Mouse (Mus musculus) heart, embryonic 15.5 days (tissue): ENCODE measurements at regions not wholly inside any gene's neighbourhood (a gene's known extent, or its start where the extent isn't known, plus 50 kb on each side); places are given as distances from the start of the nearest gene placed in this dataset.

Experiments
- ATAC-seq: fragments of 200-750 bp; cut with Nextera tagmentation; replicated peaks from 2 replicates; pipeline ENCODE4 v1.8.0; 2017; ENCODE audit warnings: low read depth, moderate TSS enrichment; ENCODE audit not compliant: insufficient number of reproducible peaks, insufficient read depth, low FRiP score
- H3K27ac ChIP-seq: fragments of 300-500 bp; sonication (generic); 2 replicates; pipeline ENCODE4 v1.5.1; 2015; ENCODE audit warnings: mild to moderate bottlenecking, inconsistent platforms
- H3K27me3 ChIP-seq: fragments of 300-500 bp; sonication (generic); 2 replicates; pipeline ENCODE4 v1.6.1; 2015; ENCODE audit warnings: inconsistent platforms
- H3K36me3 ChIP-seq: fragments of 300-500 bp; sonication (generic); 2 replicates; pipeline ENCODE4 v1.6.1; 2015; ENCODE audit warnings: mild to moderate bottlenecking, inconsistent platforms
- H3K4me1 ChIP-seq: fragments of 300-500 bp; sonication (generic); replicated peaks from 2 replicates; pipeline ENCODE4 v1.6.1; 2015; ENCODE audit warnings: inconsistent platforms
- H3K4me2 ChIP-seq: fragments of 300-500 bp; sonication (generic); 2 replicates; pipeline ENCODE4 v1.6.1; 2015; ENCODE audit warnings: inconsistent platforms, mild to moderate bottlenecking, moderate library complexity
- H3K4me3 ChIP-seq: fragments of 300-500 bp; sonication (generic); 2 replicates; pipeline ENCODE4 v1.5.1; 2015; ENCODE audit warnings: mild to moderate bottlenecking, inconsistent platforms
- H3K9ac ChIP-seq: fragments of 300-500 bp; sonication (generic); 2 replicates; pipeline ENCODE4 v1.6.1; 2015; ENCODE audit warnings: mild to moderate bottlenecking, inconsistent platforms
- H3K9me3 ChIP-seq: fragments of 300-500 bp; sonication (generic); replicated peaks from 2 replicates; pipeline ENCODE4 v1.6.1; 2016; ENCODE audit warnings: inconsistent platforms
- WGBS: fragments of 180-500 bp; shearing (Covaris S2); methylation state at CpG from one replicate; pipeline ENCODE4 v1.1.7; 2015; ENCODE audit warnings: mixed read lengths; 5-methylcytosine and 5-hydroxymethylcytosine counted together

- WGBS = 53% methylated on average over 11 of the region's 11 CpGs
- no peaks in the 10 kb centered on the region for H3K27me3 ChIP-seq
- H3K36me3 ChIP-seq = no peaks in the 10 kb centered on the region
- 0 out of 2 replicates have a peak, but pooled peaks cover 2% of the 10 kb centered on the region for H3K4me1 ChIP-seq
- H3K9me3 ChIP-seq = no peaks in the 10 kb centered on the region
- H3K27ac ChIP-seq = peak overlapping the region; percentile 25; the same call in 1 of the 2 replicates
- H3K9ac ChIP-seq = no peak overlapping the region
- ATAC-seq = no peak
- H3K4me2 ChIP-seq = no peak overlapping the region
- H3K4me3 ChIP-seq = no peak overlapping the region
Measured at GRCm38 (mm10) chr13:60434221-60435210, 167.2 kb upstream of the Dapk1 start.

GRCm38 (mm10) chr13:60435333-60435732 is 166.4 kb upstream of the Dapk1 start:
- no peaks in the 10 kb centered on the region for H3K9me3 ChIP-seq
- ATAC-seq = no peak

GRCm38 (mm10) chr13:60438177-60438576 is 163.6 kb upstream of the Dapk1 start:
- H3K9me3 ChIP-seq = no peaks in the 10 kb centered on the region
- no peak overlapping the region for H3K4me2 ChIP-seq
- H3K36me3 ChIP-seq = no peaks in the 10 kb centered on the region
- peaks cover 10% of the 10 kb centered on the region; the same call in 1 of the 2 replicates for H3K4me1 ChIP-seq
- 81% methylated on average over 2 of the region's 2 CpGs for WGBS
- H3K27ac ChIP-seq = no peak overlapping the region
- H3K9ac ChIP-seq = no peak overlapping the region
- no peak for ATAC-seq
- H3K27me3 ChIP-seq = no peaks in the 10 kb centered on the region
- no peak overlapping the region for H3K4me3 ChIP-seq

More at GRCm38 (mm10) chr13:60435333-60435732, 166.4 kb upstream of the Dapk1 start:
- H3K9ac ChIP-seq = no peak overlapping the region
- H3K27me3 ChIP-seq = no peaks in the 10 kb centered on the region
- H3K4me3 ChIP-seq = no peak overlapping the region
- H3K4me2 ChIP-seq = no peak overlapping the region
- peaks cover 3% of the 10 kb centered on the region; the same call in 1 of the 2 replicates for H3K4me1 ChIP-seq
- H3K27ac ChIP-seq = 0 out of 2 replicates have a peak overlapping the region, but pooled peaks have one; percentile 20
- 17% methylated on average over 5 of the region's 5 CpGs for WGBS
- no peaks in the 10 kb centered on the region for H3K36me3 ChIP-seq

- Histone ChIP-seq H3K4me2 (no peak overlapping the region), H3K27ac (no peak overlapping the region), H3K9me3 (no peaks in the 10 kb centered on the region), H3K4me3 (no peak overlapping the region), H3K27me3 (no peaks in the 10 kb centered on the region), H3K4me1 (peaks cover 8% of the 10 kb centered on the region; the same call in 1 of the 2 replicates), H3K36me3 (no peaks in the 10 kb centered on the region), H3K9ac (no peak overlapping the region)
- no peak for ATAC-seq
- WGBS = 31% methylated on average over 3 of the region's 3 CpGs
Measured at GRCm38 (mm10) chr13:60440586-60440985, 161.2 kb upstream of the Dapk1 start.

- no peak overlapping the region for H3K4me3 ChIP-seq
- peaks cover 8% of the 10 kb centered on the region; the same call in 1 of the 2 replicates for H3K4me1 ChIP-seq
- no peak overlapping the region for H3K27ac ChIP-seq
- WGBS = 73% methylated on average over 5 of the region's 5 CpGs
- no peaks in the 10 kb centered on the region for H3K27me3 ChIP-seq
- no peak for ATAC-seq
- H3K9ac ChIP-seq = no peak overlapping the region
- H3K36me3 ChIP-seq = no peaks in the 10 kb centered on the region
- H3K4me2 ChIP-seq = no peak overlapping the region
- no peaks in the 10 kb centered on the region for H3K9me3 ChIP-seq
Measured at GRCm38 (mm10) chr13:60445164-60445563, 156.6 kb upstream of the Dapk1 start.

GRCm38 (mm10) chr13:60446926-60447325 is 154.8 kb upstream of the Dapk1 start:
- H3K4me2 ChIP-seq = no peak overlapping the region
- H3K4me1 ChIP-seq = no peaks in the 10 kb centered on the region
- no peak overlapping the region for H3K4me3 ChIP-seq
- H3K9me3 ChIP-seq = no peaks in the 10 kb centered on the region
- WGBS = 36% methylated on average over 5 of the region's 5 CpGs
- no peaks in the 10 kb centered on the region for H3K27me3 ChIP-seq
- no peak for ATAC-seq
- H3K36me3 ChIP-seq = no peaks in the 10 kb centered on the region
- H3K27ac ChIP-seq = no peak overlapping the region
- no peak overlapping the region for H3K9ac ChIP-seq

- Histone ChIP-seq H3K27me3 (no peaks in the 10 kb centered on the region), H3K36me3 (no peaks in the 10 kb centered on the region), H3K27ac (no peak overlapping the region), H3K4me1 (peaks cover 10% of the 10 kb centered on the region), H3K9me3 (no peaks in the 10 kb centered on the region), H3K4me2 (no peak overlapping the region), H3K9ac (no peak overlapping the region), H3K4me3 (no peak overlapping the region)
- 78% methylated on average over 10 of the region's 10 CpGs for WGBS
- no peak for ATAC-seq
Measured at GRCm38 (mm10) chr13:60450721-60451506, 150.8 kb upstream of the Dapk1 start.

- no peak overlapping the region for H3K4me2 ChIP-seq
- no peak overlapping the region for H3K4me3 ChIP-seq
- 0 out of 2 replicates have a peak overlapping the region, but pooled peaks have one; percentile 68 for H3K27ac ChIP-seq
- no peaks in the 10 kb centered on the region for H3K36me3 ChIP-seq
- WGBS = 79% methylated on average over 9 of the region's 9 CpGs
- H3K9me3 ChIP-seq = no peaks in the 10 kb centered on the region
- no peak for ATAC-seq
- no peaks in the 10 kb centered on the region for H3K27me3 ChIP-seq
- no peak overlapping the region for H3K9ac ChIP-seq
- peaks cover 19% of the 10 kb centered on the region for H3K4me1 ChIP-seq
Measured at GRCm38 (mm10) chr13:60453821-60454483, 147.8 kb upstream of the Dapk1 start.

- peak overlapping the region; percentile 68 for H3K27ac ChIP-seq
- 19% methylated on average over 15 of the region's 15 CpGs for WGBS
- H3K27me3 ChIP-seq = no peaks in the 10 kb centered on the region
- H3K4me2 ChIP-seq = peak overlapping the region; percentile 46
- no peaks in the 10 kb centered on the region for H3K36me3 ChIP-seq
- H3K9me3 ChIP-seq = no peaks in the 10 kb centered on the region
- H3K9ac ChIP-seq = no peak overlapping the region; the same call in 1 of the 2 replicates
- 0 out of 2 replicates have a peak, but pooled peaks have one; percentile 35 for ATAC-seq
- no peak overlapping the region for H3K4me3 ChIP-seq
- peaks cover 19% of the 10 kb centered on the region for H3K4me1 ChIP-seq
Measured at GRCm38 (mm10) chr13:60455033-60455619, 146.6 kb upstream of the Dapk1 start.

- Histone ChIP-seq H3K9me3 (no peaks in the 10 kb centered on the region), H3K27ac (no peak overlapping the region), H3K4me3 (no peak overlapping the region), H3K4me2 (no peak overlapping the region), H3K27me3 (no peaks in the 10 kb centered on the region), H3K36me3 (no peaks in the 10 kb centered on the region), H3K4me1 (peaks cover 19% of the 10 kb centered on the region), H3K9ac (no peak overlapping the region)
- 72% methylated on average over 10 of the region's 10 CpGs for WGBS
- no peak for ATAC-seq
Measured at GRCm38 (mm10) chr13:60455863-60456551, 145.7 kb upstream of the Dapk1 start.
